Mouse (Mus musculus) liver, embryonic 16.5 days (tissue): ENCODE data around the gene Trim11. TPM values are rescaled to one million over a fixed set of nuclear protein-coding genes. Genes with fewer than 3 reads are reported as not detected.
"Not testable (repeated sequence)": the region's sequence is repeated elsewhere in the genome, so short reads cannot be mapped to it uniquely, and the experiment has no call there.

Experiments used
- ATAC-seq: fragments of 200-750 bp; cut with Nextera tagmentation; 2 replicates; pipeline ENCODE4 v1.8.0; 2017; ENCODE audit warnings: low read depth, mild to moderate bottlenecking, moderate number of reproducible peaks, moderate library complexity
- H3K27ac ChIP-seq: fragments of 300-500 bp; sonication (generic); 2 replicates; pipeline ENCODE4 v1.5.1; 2014; ENCODE audit warnings: mild to moderate bottlenecking, low read length
- H3K27me3 ChIP-seq: fragments of 300-500 bp; sonication (generic); 2 replicates; pipeline ENCODE4 v1.6.1; 2014; ENCODE audit warnings: low read depth, low read length, mixed read lengths; ENCODE audit not compliant: control insufficient read depth, insufficient read depth
- H3K36me3 ChIP-seq: fragments of 300-500 bp; sonication (generic); 2 replicates; pipeline ENCODE4 v1.6.1; 2014; ENCODE audit warnings: mild to moderate bottlenecking; ENCODE audit not compliant: control insufficient read depth, insufficient read depth
- H3K4me1 ChIP-seq: fragments of 300-500 bp; sonication (generic); 2 replicates; pipeline ENCODE4 v1.6.1; 2014; ENCODE audit warnings: low read depth, low read length, mixed read lengths; ENCODE audit not compliant: control insufficient read depth
- H3K4me2 ChIP-seq: fragments of 300-500 bp; sonication (generic); 2 replicates; pipeline ENCODE4 v1.6.1; 2014; ENCODE audit warnings: low read depth, low read length, mixed read lengths
- H3K4me3 ChIP-seq: fragments of 300-500 bp; sonication (generic); 2 replicates; pipeline ENCODE4 v1.5.1; 2014; ENCODE audit warnings: low read depth, mild to moderate bottlenecking, low read length
- H3K9ac ChIP-seq: fragments of 300-500 bp; sonication (generic); 2 replicates; pipeline ENCODE4 v1.6.1; 2014; ENCODE audit warnings: low read depth, low read length
- H3K9me3 ChIP-seq: fragments of 300-500 bp; sonication (generic); replicated peaks from 2 replicates; pipeline ENCODE4 v1.6.1; 2016; ENCODE audit warnings: low read length; ENCODE audit not compliant: control insufficient read depth
- WGBS: fragments of 180-500 bp; shearing (Covaris S2); extraction: QIAGEN DNeasy Blood & Tissue Kit; methylation state at CpG from one replicate; pipeline ENCODE4 v1.1.7; 2014; ENCODE audit not compliant: insufficient replicate concordance; 5-methylcytosine and 5-hydroxymethylcytosine counted together
- polyA plus RNA-seq: library from polyadenylated mRNA; unstranded; fragments of >200 nt; fragmentation: Nextera tagmentation; extraction: Ambion mirVana; gene quantifications from 2 replicates; pipeline ENCODE4 v1.2.1, GENCODE M21; 2015

The Trim11 gene
- polyA plus RNA-seq, 1 experiment from 2014 or later: 8.2 TPM

DNA sequence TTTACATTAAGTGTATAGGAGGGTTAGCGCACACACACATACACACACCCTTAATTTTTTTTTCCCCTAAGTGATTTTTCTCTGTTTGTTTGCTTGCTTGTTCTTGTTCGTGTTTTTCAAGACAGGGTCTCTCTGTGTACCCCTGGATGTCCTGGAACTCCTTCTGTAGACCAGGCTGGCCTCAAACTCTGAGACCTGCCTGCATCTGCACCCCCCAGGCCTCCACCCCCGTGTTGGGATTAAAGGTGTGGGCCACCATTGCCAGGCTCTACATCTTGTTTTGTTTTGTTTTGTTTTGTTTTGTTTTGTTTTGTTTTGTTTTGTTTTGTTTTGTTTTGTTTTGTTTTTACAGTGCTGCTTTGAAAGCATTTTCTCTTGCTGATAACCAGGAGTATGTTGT is 30.6 kb upstream of the Trim11 start:
- ATAC-seq: no peak
- H3K27me3 ChIP-seq: peaks cover 49% of the 10 kb centered on the region
- H3K4me3 ChIP-seq: no peak overlapping the region
- 57% methylated on average over 3 of the region's 3 CpGs for WGBS
- H3K36me3 ChIP-seq: no peaks in the 10 kb centered on the region
- H3K9me3 ChIP-seq: no peaks in the 10 kb centered on the region
- no peak overlapping the region for H3K4me2 ChIP-seq
- H3K27ac ChIP-seq: no peak overlapping the region
- H3K9ac ChIP-seq: no peak overlapping the region
- H3K4me1 ChIP-seq: peaks cover 16% of the 10 kb centered on the region

DNA sequence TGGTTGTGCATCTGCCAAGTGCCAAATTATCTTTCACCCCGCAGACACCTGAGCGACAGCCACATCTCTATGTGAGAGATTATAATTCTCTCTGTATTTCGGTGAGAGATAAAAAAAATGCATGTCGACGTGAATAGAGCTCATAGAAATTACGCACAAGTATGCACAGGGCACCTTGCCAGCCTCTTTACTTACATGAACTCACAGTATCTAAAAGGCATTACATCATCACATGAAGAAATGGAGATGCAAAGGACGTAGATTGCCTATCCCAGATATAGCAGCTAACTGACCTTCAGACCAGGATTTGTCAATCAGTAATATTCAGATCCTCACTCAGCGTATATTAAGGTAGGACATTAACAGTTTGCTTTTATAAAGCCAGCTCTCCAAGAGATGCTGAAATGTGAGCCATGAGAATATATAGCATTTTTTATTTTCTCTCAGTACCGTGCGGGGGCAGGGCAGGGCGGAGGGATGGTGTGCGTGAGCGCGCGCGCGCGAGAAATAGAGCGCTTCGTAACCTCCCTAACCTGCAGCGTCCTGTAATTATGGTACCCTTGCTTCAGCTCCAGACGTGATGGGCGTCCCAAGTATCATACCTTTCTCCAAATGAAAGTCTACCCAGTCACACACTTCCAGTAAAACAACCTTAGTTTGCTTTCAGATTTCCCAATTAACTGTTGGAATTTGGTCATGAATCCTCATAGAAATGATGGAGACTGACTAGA is 29.9 kb upstream of the Trim11 start:
- WGBS: 16% methylated on average over 23 of the region's 23 CpGs
- Histone ChIP-seq H3K4me3 (peak overlapping the region; percentile 59), H3K9ac (peak overlapping the region; percentile 46), H3K27me3 (peaks cover 49% of the 10 kb centered on the region), H3K4me1 (peaks cover 18% of the 10 kb centered on the region), H3K9me3 (no peaks in the 10 kb centered on the region), H3K36me3 (no peaks in the 10 kb centered on the region), H3K27ac (peak overlapping the region; percentile 49), H3K4me2 (peak overlapping the region; percentile 70)
- ATAC-seq: peak; percentile 45; the same call in 1 of the 2 replicates

DNA sequence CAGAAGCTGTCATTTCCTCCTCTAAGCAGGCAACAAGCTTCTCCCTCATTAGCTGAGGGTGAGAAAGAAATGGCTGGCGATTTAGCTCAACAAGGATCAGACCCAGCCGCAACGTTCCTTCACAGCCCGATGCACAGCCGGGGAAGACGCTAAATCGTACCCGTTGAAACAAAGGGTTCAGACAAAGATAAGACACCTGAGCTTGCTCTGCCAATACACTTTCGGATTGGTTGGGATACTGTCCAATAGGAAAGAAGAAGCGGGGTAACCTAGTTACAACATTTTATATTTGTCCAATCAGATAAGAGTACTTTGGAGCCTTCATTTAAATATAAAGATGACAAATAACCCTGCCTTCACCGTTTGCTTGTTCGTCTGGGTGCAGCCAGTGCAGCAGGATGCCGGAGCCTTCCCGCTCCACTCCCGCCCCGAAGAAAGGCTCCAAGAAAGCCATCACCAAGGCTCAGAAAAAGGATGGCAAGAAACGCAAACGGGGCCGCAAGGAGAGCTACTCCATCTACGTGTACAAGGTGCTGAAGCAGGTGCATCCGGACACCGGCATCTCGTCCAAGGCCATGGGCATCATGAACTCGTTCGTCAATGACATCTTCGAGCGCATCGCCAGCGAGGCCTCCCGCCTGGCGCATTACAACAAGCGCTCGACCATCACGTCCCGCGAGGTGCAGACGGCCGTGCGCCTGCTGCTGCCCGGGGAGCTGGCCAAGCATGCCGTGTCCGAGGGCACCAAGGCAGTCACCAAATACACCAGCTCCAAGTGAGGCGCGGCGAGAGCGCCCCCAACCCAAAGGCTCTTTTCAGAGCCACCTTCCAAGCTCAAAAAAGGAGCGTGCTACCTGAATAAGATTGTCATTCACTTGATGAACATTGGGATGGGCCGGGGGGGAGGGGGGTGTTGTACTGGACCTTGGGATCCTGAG is 29.1 kb upstream of the Trim11 start, which contains the start of gene Hist3h2ba:
TSS of gene Hist3h2ba (plus strand) at position 379 of the 938 bp plus-strand sequence.
- no peaks in the 10 kb centered on the region for H3K36me3 ChIP-seq
- peaks cover 27% of the 10 kb centered on the region for H3K4me1 ChIP-seq
- peaks cover 47% of the 10 kb centered on the region for H3K27me3 ChIP-seq
- H3K4me3 ChIP-seq: peak within 1 kb of the TSS; percentile 59
- peak within 1 kb of the TSS; percentile 60 for H3K9ac ChIP-seq
- peak within 1 kb of the TSS; percentile 64 for H3K27ac ChIP-seq
- WGBS: under 1% methylated on average over 46 of the region's 48 CpGs
- no peaks in the 10 kb centered on the region for H3K9me3 ChIP-seq
- H3K4me2 ChIP-seq: peak within 1 kb of the TSS; percentile 70
- peak; percentile 83 for ATAC-seq

DNA sequence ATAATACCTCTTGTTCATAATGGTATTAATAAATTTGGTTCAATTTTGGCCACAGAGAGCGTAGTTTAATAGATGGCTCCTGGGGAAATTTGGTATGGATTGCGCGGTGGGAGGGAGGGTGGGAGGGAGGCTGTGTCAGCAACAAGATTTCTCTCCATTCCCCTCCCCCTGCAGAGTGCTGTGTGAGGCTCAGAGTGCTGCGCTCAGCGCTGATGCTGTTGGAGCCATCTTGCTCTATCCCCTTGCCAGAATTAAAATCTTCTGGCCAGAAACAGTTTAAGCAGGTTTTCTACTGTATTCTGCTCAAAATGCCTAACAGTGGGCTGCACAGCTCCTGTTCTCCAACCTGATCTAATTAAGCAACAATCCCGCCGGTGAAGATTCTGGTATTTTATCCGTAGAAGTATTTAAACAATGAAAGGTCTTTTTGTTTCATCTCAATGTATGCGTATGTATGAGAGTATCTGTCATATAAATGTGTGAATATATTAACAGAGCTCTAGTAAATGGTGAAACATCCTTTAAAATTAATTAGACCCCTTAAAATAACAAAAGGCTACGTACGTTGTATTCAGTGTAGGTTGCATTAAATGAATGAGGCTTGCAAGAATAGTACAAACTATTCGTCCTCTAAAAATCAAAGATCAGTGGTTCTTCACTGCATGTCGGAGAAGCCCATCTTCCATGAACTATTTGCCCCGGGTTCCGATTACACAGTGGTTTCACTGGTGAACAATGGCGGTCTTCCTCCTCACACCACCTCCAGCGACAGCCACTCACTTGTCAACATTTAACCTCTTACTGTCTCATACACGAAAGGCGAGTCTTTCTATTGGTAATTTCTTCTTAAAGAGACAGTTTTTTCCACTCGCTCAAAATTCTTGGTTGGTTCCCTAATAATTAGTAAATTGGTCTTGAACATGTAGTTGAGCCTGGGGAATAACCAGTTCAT is 28.1 kb upstream of the Trim11 start:
- H3K27ac ChIP-seq: peak overlapping the region; percentile 64
- H3K4me3 ChIP-seq: peak overlapping the region; percentile 59
- WGBS: 25% methylated on average over 20 of the region's 20 CpGs
- H3K9ac ChIP-seq: peak overlapping the region; percentile 60
- H3K4me2 ChIP-seq: peak overlapping the region; percentile 70
- H3K9me3 ChIP-seq: no peaks in the 10 kb centered on the region
- peaks cover 27% of the 10 kb centered on the region for H3K4me1 ChIP-seq
- ATAC-seq: no peak
- H3K36me3 ChIP-seq: no peaks in the 10 kb centered on the region
- peaks cover 43% of the 10 kb centered on the region for H3K27me3 ChIP-seq

DNA sequence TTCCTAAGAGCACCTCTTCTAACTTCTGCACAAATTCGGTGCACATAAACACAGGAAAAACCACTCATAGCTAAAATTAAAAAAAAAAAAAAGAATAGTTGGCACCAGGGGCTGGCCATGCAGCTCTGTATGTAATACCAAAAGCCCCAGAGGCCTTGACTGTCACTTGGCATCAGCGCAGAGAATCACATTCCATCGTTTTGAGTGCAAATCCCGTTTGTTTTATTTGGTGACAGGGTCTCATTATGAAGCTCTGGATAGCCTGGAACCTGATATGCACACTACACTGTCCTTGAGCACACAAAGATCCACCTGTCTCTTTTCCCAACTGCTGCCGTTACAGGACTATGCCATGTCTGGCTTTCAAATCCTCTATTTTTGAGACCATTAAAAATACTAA is 26.7 kb upstream of the Trim11 start:
- Histone ChIP-seq H3K4me1 (peaks cover 27% of the 10 kb centered on the region), H3K36me3 (no peaks in the 10 kb centered on the region), H3K4me3 (no peak overlapping the region), H3K9me3 (no peaks in the 10 kb centered on the region), H3K9ac (no peak overlapping the region), H3K27me3 (peaks cover 40% of the 10 kb centered on the region), H3K4me2 (no peak overlapping the region), H3K27ac (no peak overlapping the region)
- ATAC-seq: no peak
- WGBS: 76% methylated on average over 5 of the region's 5 CpGs

DNA sequence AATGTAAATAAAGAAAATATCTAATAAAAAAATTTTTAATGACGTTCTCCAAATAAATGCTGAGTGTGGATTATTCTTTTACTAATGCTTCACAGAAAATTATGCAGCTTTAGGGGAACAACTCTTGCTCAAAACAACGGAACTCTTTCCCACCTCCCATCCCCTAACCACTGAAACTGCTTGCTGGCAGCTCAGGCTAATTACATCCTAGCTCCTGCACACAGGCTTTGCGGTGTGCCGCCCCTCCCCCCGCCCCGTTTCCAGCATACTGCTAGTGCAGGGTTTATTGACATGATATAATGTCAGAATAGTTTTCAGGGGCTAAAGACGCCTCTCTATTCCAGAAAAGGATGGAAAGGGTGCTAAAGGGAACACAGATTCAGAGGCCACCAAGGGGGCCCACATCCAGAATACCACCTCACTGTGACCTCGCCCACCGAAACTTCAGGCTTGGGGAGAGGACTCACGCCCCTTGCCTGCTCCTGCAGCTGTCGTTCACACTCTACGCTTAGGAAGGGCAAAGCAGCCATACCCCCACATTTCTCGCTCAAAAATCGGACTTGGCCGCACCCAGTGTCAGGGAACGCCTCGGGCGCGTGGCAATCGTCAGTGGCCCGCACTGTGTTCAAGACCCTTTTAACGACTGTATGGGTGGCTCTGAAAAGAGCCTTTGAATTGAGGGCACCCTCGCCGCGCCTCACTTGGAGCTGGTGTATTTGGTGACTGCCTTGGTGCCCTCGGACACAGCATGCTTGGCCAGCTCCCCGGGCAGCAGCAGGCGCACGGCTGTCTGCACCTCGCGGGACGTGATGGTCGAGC is 24.3 kb upstream of the Trim11 start:
- 1% methylated on average over 33 of the region's 33 CpGs for WGBS
- peaks cover 30% of the 10 kb centered on the region for H3K27me3 ChIP-seq
- H3K9ac ChIP-seq: peak overlapping the region; percentile 90
- H3K4me2 ChIP-seq: peak overlapping the region; percentile 97
- H3K27ac ChIP-seq: peak overlapping the region; percentile 100
- H3K36me3 ChIP-seq: peaks cover 12% of the 10 kb centered on the region
- no peaks in the 10 kb centered on the region for H3K9me3 ChIP-seq
- peaks cover 35% of the 10 kb centered on the region for H3K4me1 ChIP-seq
- peak; percentile 33 for ATAC-seq
- H3K4me3 ChIP-seq: peak overlapping the region; percentile 90

DNA sequence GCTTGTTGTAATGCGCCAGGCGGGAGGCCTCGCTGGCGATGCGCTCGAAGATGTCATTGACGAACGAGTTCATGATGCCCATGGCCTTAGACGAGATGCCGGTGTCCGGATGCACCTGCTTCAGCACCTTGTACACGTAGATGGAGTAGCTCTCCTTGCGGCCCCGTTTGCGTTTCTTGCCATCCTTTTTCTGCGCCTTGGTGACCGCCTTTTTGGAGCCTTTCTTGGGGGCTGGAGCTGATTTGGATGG is 23.8 kb upstream of the Trim11 start:
- under 1% methylated on average over 17 of the region's 17 CpGs for WGBS
- H3K27me3 ChIP-seq: peaks cover 26% of the 10 kb centered on the region
- peak overlapping the region; percentile 90 for H3K4me3 ChIP-seq
- ATAC-seq, H3K9me3 ChIP-seq: not testable (repeated sequence)
- H3K4me2 ChIP-seq: peak overlapping the region; percentile 97
- peak overlapping the region; percentile 90 for H3K9ac ChIP-seq
- peaks cover 12% of the 10 kb centered on the region for H3K36me3 ChIP-seq
- peak overlapping the region; percentile 100 for H3K27ac ChIP-seq
- peaks cover 37% of the 10 kb centered on the region for H3K4me1 ChIP-seq
